Mouse (Mus musculus) liver, embryonic 11.5 days (tissue): ENCODE results near the gene Fhod1. TPM values are rescaled to one million over a fixed set of nuclear protein-coding genes. Genes with fewer than 3 reads are reported as not detected.

Source experiments
- ATAC-seq: fragments of 200-750 bp; cut with Nextera tagmentation; replicated peaks from 2 replicates; pipeline ENCODE4 v1.8.0; 2017; ENCODE audit warnings: moderate number of reproducible peaks, mild to moderate bottlenecking, moderate TSS enrichment, moderate library complexity; ENCODE audit not compliant: low FRiP score
- DNase-seq: peaks from one replicate; pipeline ENCODE4 v3.0.0-alpha.2; 2017; ENCODE audit warnings: low spot score
- H3K27ac ChIP-seq: fragments of 300-500 bp; sonication (generic); 2 replicates; pipeline ENCODE4 v1.5.1; 2014; ENCODE audit warnings: mild to moderate bottlenecking, low read depth, low read length, control low read depth
- H3K27me3 ChIP-seq: fragments of 300-500 bp; sonication (generic); replicated peaks from 2 replicates; pipeline ENCODE4 v1.6.1; 2014; ENCODE audit warnings: low read length, mixed read lengths; ENCODE audit not compliant: control insufficient read depth, insufficient read depth
- H3K36me3 ChIP-seq: fragments of 300-500 bp; sonication (generic); 2 replicates; pipeline ENCODE4 v1.6.1; 2014; ENCODE audit warnings: mild to moderate bottlenecking, low read length, moderate library complexity, mixed read lengths; ENCODE audit not compliant: control insufficient read depth, insufficient read depth
- H3K4me1 ChIP-seq: fragments of 300-500 bp; sonication (generic); replicated peaks from 2 replicates; pipeline ENCODE4 v1.6.1; 2014; ENCODE audit warnings: low read length, mixed read lengths; ENCODE audit not compliant: control insufficient read depth, insufficient read depth
- H3K4me2 ChIP-seq: fragments of 300-500 bp; sonication (generic); 2 replicates; pipeline ENCODE4 v1.6.1; 2014; ENCODE audit warnings: mild to moderate bottlenecking, control low read depth, moderate library complexity
- H3K4me3 ChIP-seq: fragments of 300-500 bp; sonication (generic); 2 replicates; pipeline ENCODE4 v1.5.1; 2014; ENCODE audit warnings: low read depth, low read length, control low read depth
- H3K9ac ChIP-seq: fragments of 300-500 bp; sonication (generic); 2 replicates; pipeline ENCODE4 v1.6.1; 2014; ENCODE audit warnings: low read depth, low read length, control low read depth
- H3K9me3 ChIP-seq: fragments of 300-500 bp; sonication (generic); 2 replicates; pipeline ENCODE4 v1.6.1; 2016; ENCODE audit warnings: low read length, inconsistent platforms, mixed read lengths; ENCODE audit not compliant: control insufficient read depth
- WGBS: fragments of 180-500 bp; shearing (Covaris S2); extraction: QIAGEN DNeasy Blood & Tissue Kit; methylation state at CpG from one replicate; pipeline ENCODE4 v1.1.7; 2014; 5-methylcytosine and 5-hydroxymethylcytosine counted together
- polyA plus RNA-seq: library from polyadenylated mRNA; unstranded; fragments of >200 nt; fragmentation: Nextera tagmentation; extraction: Ambion mirVana; gene quantifications from 2 replicates; pipeline ENCODE4 v1.2.1, GENCODE M21; 2014

The Fhod1 gene
- 2.3 and 3.1 TPM in 2 replicates for polyA plus RNA-seq

- DNase-seq: peak; percentile 91
- H3K4me1 ChIP-seq: peaks cover 26% of the 10 kb centered on the region
- H3K9ac ChIP-seq: peak within 1 kb of the TSS; percentile 49
- H3K36me3 ChIP-seq: no peaks in the 10 kb centered on the region
- WGBS: under 1% methylated on average over 53 of the region's 53 CpGs
- H3K4me2 ChIP-seq: peak within 1 kb of the TSS; percentile 83
- H3K27ac ChIP-seq: peak within 1 kb of the TSS; percentile 21
- no peaks in the 10 kb centered on the region for H3K9me3 ChIP-seq
- peak; percentile 90 for ATAC-seq
- H3K27me3 ChIP-seq: peaks cover 29% of the 10 kb centered on the region
- peak within 1 kb of the TSS; percentile 57 for H3K4me3 ChIP-seq
Observed at GRCm38 (mm10) chr8:105347428-105348221, at the start of gene Fhod1. TSS of gene Fhod1 (minus strand) at chr8:105347953.

GRCm38 (mm10) chr8:105393915-105394314, 46.2 kb upstream of the Fhod1 start:
- no peak overlapping the region for H3K27ac ChIP-seq
- 79% methylated on average over 7 of the region's 7 CpGs for WGBS

GRCm38 (mm10) chr8:105393089-105393787, 45.5 kb upstream of the Fhod1 start:
- H3K9me3 ChIP-seq: no peaks in the 10 kb centered on the region
- no peaks in the 10 kb centered on the region for H3K36me3 ChIP-seq
- no peaks in the 10 kb centered on the region for H3K27me3 ChIP-seq
- no peak overlapping the region for H3K4me2 ChIP-seq
- H3K4me3 ChIP-seq: no peak overlapping the region
- ATAC-seq (no peak), DNase-seq (no peak)
- H3K27ac ChIP-seq: no peak overlapping the region
- 79% methylated on average over 12 of the region's 12 CpGs for WGBS
- H3K4me1 ChIP-seq: no peaks in the 10 kb centered on the region
- no peak overlapping the region for H3K9ac ChIP-seq

More at GRCm38 (mm10) chr8:105393915-105394314, 46.2 kb upstream of the Fhod1 start:
- Histone ChIP-seq H3K27me3 (no peaks in the 10 kb centered on the region), H3K4me3 (no peak overlapping the region), H3K9ac (no peak overlapping the region), H3K36me3 (no peaks in the 10 kb centered on the region), H3K4me1 (no peaks in the 10 kb centered on the region), H3K4me2 (no peak overlapping the region), H3K9me3 (no peaks in the 10 kb centered on the region)
- ATAC-seq (no peak), DNase-seq (no peak)

GRCm38 (mm10) chr8:105389096-105389495, 41.3 kb upstream of the Fhod1 start:
- no peak overlapping the region for H3K27ac ChIP-seq
- no peak overlapping the region for H3K9ac ChIP-seq
- WGBS: 80% methylated on average over 6 of the region's 6 CpGs
- H3K36me3 ChIP-seq: no peaks in the 10 kb centered on the region
- DNase-seq (no peak), ATAC-seq (no peak)
- H3K4me2 ChIP-seq: no peak overlapping the region
- no peak overlapping the region for H3K4me3 ChIP-seq
- no peaks in the 10 kb centered on the region for H3K27me3 ChIP-seq
- no peaks in the 10 kb centered on the region for H3K9me3 ChIP-seq
- no peaks in the 10 kb centered on the region for H3K4me1 ChIP-seq

GRCm38 (mm10) chr8:105387151-105387550, 39.4 kb upstream of the Fhod1 start:
- Histone ChIP-seq H3K4me2 (no peak overlapping the region), H3K4me3 (no peak overlapping the region), H3K9ac (no peak overlapping the region), H3K27ac (no peak overlapping the region), H3K9me3 (no peaks in the 10 kb centered on the region), H3K36me3 (no peaks in the 10 kb centered on the region), H3K4me1 (no peaks in the 10 kb centered on the region), H3K27me3 (no peaks in the 10 kb centered on the region)
- WGBS: 50% methylated on average over 1 of the region's 1 CpGs
- no peak for DNase-seq
- no peak for ATAC-seq

- Histone ChIP-seq H3K4me1 (no peaks in the 10 kb centered on the region), H3K9me3 (no peaks in the 10 kb centered on the region), H3K36me3 (no peaks in the 10 kb centered on the region), H3K4me3 (no peak overlapping the region), H3K27ac (no peak overlapping the region), H3K9ac (no peak overlapping the region), H3K27me3 (no peaks in the 10 kb centered on the region), H3K4me2 (no peak overlapping the region)
- ATAC-seq (no peak), DNase-seq (no peak)
- WGBS: 91% methylated on average over 2 of the region's 2 CpGs
Observed at GRCm38 (mm10) chr8:105384070-105384469, 36.3 kb upstream of the Fhod1 start.

- Histone ChIP-seq H3K36me3 (no peaks in the 10 kb centered on the region), H3K4me2 (no peak overlapping the region), H3K4me3 (no peak overlapping the region), H3K27me3 (no peaks in the 10 kb centered on the region), H3K9me3 (no peaks in the 10 kb centered on the region), H3K27ac (no peak overlapping the region), H3K4me1 (no peaks in the 10 kb centered on the region), H3K9ac (no peak overlapping the region)
- DNase-seq (no peak), ATAC-seq (no peak)
- WGBS: 70% methylated on average over 12 of the region's 12 CpGs
Observed at GRCm38 (mm10) chr8:105380308-105380707, 32.6 kb upstream of the Fhod1 start.

GRCm38 (mm10) chr8:105378673-105379072, 30.9 kb upstream of the Fhod1 start:
- H3K27me3 ChIP-seq: no peaks in the 10 kb centered on the region
- no peak overlapping the region for H3K4me2 ChIP-seq
- WGBS: 71% methylated on average over 19 of the region's 19 CpGs
- no peak overlapping the region for H3K9ac ChIP-seq
- no peaks in the 10 kb centered on the region for H3K36me3 ChIP-seq
- ATAC-seq (no peak), DNase-seq (no peak)
- H3K4me1 ChIP-seq: no peaks in the 10 kb centered on the region
- no peak overlapping the region for H3K4me3 ChIP-seq
- H3K9me3 ChIP-seq: no peaks in the 10 kb centered on the region
- no peak overlapping the region for H3K27ac ChIP-seq
